ENCODE assay signal across 15 mouse cellular contexts in the genomic region with DNA sequence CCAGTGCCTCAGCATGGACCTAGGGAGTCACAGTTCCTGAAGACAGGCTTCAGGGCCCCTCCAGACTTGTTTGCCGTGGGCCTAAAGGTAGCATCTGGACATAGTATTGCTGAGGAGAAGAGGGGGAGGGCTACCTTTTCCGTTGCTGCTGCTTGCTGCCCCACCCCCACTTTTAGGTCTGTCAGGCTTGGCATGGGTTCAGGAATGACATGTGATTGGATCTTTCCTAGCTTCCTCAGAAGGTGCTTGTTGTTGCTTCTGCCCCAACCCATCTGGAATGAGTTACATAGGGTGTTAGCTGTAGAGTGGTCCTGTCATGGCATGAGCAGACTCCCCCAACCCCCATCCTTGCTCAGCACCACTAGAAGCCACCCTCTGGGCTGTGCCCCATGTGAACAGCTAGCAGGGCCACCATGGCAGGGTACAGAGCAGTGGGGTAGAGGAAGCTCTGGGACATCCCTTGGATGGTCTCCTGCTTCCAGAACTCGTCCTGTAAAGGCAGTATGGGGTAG. TPM values are rescaled to one million over a fixed set of nuclear protein-coding genes. Genes with fewer than 3 reads are reported as not detected.
DNase-seq lines count a peak whose midpoint lies in the region; ATAC-seq and TF ChIP-seq lines count a peak whose summit lies in the region.
"Had no signal": no experiment of that assay in that cellular context is flagged by ENCODE, and none has a peak within 500 bp of the region (broad histone marks: within the 10 kb centered on the region; RNA-seq: fewer than 3 reads in every experiment).

No protein-coding gene starts in this region.

- no peaks in the 10 kb centered on the region for H3K9me3 ChIP-seq in embryonic facial prominence, embryonic 13.5 days
- no peaks in the 10 kb centered on the region for H3K9me3 ChIP-seq in limb, embryonic 12.5 days
- no peaks in the 10 kb centered on the region for H3K9me3 ChIP-seq in intestine, embryonic 15.5 days
- H3K9me3 ChIP-seq: embryonic facial prominence, embryonic 15.5 days had no signal

- H3K27me3 ChIP-seq in heart, adult 2 months (ENCODE audit: control insufficient read depth, insufficient read depth, low read length) = no peaks in the 10 kb centered on the region
- no peaks in the 10 kb centered on the region for H3K27me3 ChIP-seq in embryonic facial prominence, embryonic 13.5 days
- no peaks in the 10 kb centered on the region for H3K27me3 ChIP-seq in limb, embryonic 12.5 days
- no peaks in the 10 kb centered on the region for H3K27me3 ChIP-seq in intestine, embryonic 15.5 days (replicated peaks)
- H3K27me3 ChIP-seq: embryonic facial prominence, embryonic 15.5 days had no signal

- 37% methylated on average over 3 of the region's 3 CpGs for WGBS in heart, adult 2 months
- WGBS in embryonic facial prominence, embryonic 13.5 days = 16% methylated on average over 3 of the region's 3 CpGs
- WGBS in limb, embryonic 12.5 days = 19% methylated on average over 3 of the region's 3 CpGs
- WGBS in intestine, embryonic 15.5 days = 32% methylated on average over 3 of the region's 3 CpGs

- peak overlapping the region; percentile 27 for H3K4me2 ChIP-seq in embryonic facial prominence, embryonic 13.5 days
- peak overlapping the region; percentile 9; the same call in 1 of the 2 replicates for H3K4me2 ChIP-seq in limb, embryonic 12.5 days
- H3K4me2 ChIP-seq in intestine, embryonic 15.5 days (replicated peaks) = no peak overlapping the region
- H3K4me2 ChIP-seq: embryonic facial prominence, embryonic 15.5 days had no signal

- H3K9ac ChIP-seq in heart, adult 2 months (ENCODE audit: low read depth, low read length) = no peak overlapping the region
- H3K9ac ChIP-seq in embryonic facial prominence, embryonic 13.5 days = peak overlapping the region; percentile 58; the same call in 1 of the 2 replicates
- no peak overlapping the region for H3K9ac ChIP-seq in limb, embryonic 12.5 days (replicated peaks)
- no peak overlapping the region for H3K9ac ChIP-seq in intestine, embryonic 15.5 days
- H3K9ac ChIP-seq: embryonic facial prominence, embryonic 15.5 days had no signal

- TF ChIP-seq POLR2A in heart, adult 2 months (IDR thresholded peaks at IDR 0.05; ENCODE audit: insufficient read depth, low read depth, low read length) = no peak

- DNase-seq in heart, postnatal 4 days = peak; percentile 47
- DNase-seq in heart, adult 2 months = no peak
- DNase-seq in lung, postnatal 14 days = peak; percentile 45
- no peak for DNase-seq in lung, postnatal 25 days (ENCODE audit: low spot score)
- DNase-seq: adrenal gland, adult 2 months; gastrocnemius, postnatal 25 days; retina, postnatal 1 day had no signal

- no peak overlapping the region for H3K4me3 ChIP-seq in heart, adult 2 months
- H3K4me3 ChIP-seq in embryonic facial prominence, embryonic 13.5 days = no peak overlapping the region
- H3K4me3 ChIP-seq in limb, embryonic 12.5 days (replicated peaks) = no peak overlapping the region
- no peak overlapping the region for H3K4me3 ChIP-seq in intestine, embryonic 15.5 days (replicated peaks)
- H3K4me3 ChIP-seq: embryonic facial prominence, embryonic 15.5 days; left cerebral cortex, adult 2 months had no signal

- H3K27ac ChIP-seq in heart, adult 2 months = no peak overlapping the region; the same call in 1 of the 2 replicates
- H3K27ac ChIP-seq in embryonic facial prominence, embryonic 13.5 days = peak overlapping the region; percentile 51
- peak overlapping the region; percentile 73 for H3K27ac ChIP-seq in limb, embryonic 12.5 days
- H3K27ac ChIP-seq in intestine, embryonic 15.5 days = no peak overlapping the region
- H3K27ac ChIP-seq: left cerebral cortex, adult 2 months; macrophage had no signal

- ATAC-seq in embryonic facial prominence, embryonic 13.5 days (ENCODE audit: insufficient number of reproducible peaks, insufficient read depth, low FRiP score, low TSS enrichment, low read depth) = peak; percentile 57
- peak; percentile 27; the same call in 1 of the 2 replicates for ATAC-seq in limb, embryonic 12.5 days (ENCODE audit: insufficient number of reproducible peaks, insufficient read depth, low FRiP score, low TSS enrichment, low read depth)
- ATAC-seq in intestine, embryonic 15.5 days = no peak
- no peak for ATAC-seq in erythroblast, adult 5-6 weeks (replicated peaks; ENCODE audit: low FRiP score, poor library complexity, severe bottlenecking)
- ATAC-seq: intestine, embryonic 16.5 days had no signal

- peaks cover 11% of the 10 kb centered on the region for H3K79me2 ChIP-seq in heart, adult 2 months (replicated peaks; ENCODE audit: control insufficient read depth, insufficient read depth, low read length)

- intact Hi-C loops in heart, adult 2 months (cut with DNase I) = no loop called here

- peaks cover 48% of the 10 kb centered on the region for H3K4me1 ChIP-seq in heart, adult 2 months (ENCODE audit: control insufficient read depth, insufficient read depth, low read length)
- H3K4me1 ChIP-seq in embryonic facial prominence, embryonic 13.5 days = peaks cover 67% of the 10 kb centered on the region
- peaks cover 63% of the 10 kb centered on the region for H3K4me1 ChIP-seq in limb, embryonic 12.5 days (replicated peaks)
- peaks cover 59% of the 10 kb centered on the region for H3K4me1 ChIP-seq in intestine, embryonic 15.5 days (replicated peaks)

- no peak for TF ChIP-seq EP300 in heart, adult 2 months (IDR thresholded peaks at IDR 0.05; ENCODE audit: insufficient read depth, low read depth, low read length)

- TF ChIP-seq CTCF in heart, adult 2 months (IDR thresholded peaks at IDR 0.05) = no peak

- no peaks in the 10 kb centered on the region for H3K36me3 ChIP-seq in heart, adult 2 months (ENCODE audit: control insufficient read depth, insufficient read depth, low read length)
- 0 out of 2 replicates have a peak, but pooled peaks cover 3% of the 10 kb centered on the region for H3K36me3 ChIP-seq in embryonic facial prominence, embryonic 13.5 days
- H3K36me3 ChIP-seq in limb, embryonic 12.5 days = no peaks in the 10 kb centered on the region; the same call in 1 of the 2 replicates
- no peaks in the 10 kb centered on the region for H3K36me3 ChIP-seq in intestine, embryonic 15.5 days
- H3K36me3 ChIP-seq: embryonic facial prominence, embryonic 15.5 days had no signal

RNA-seq across cellular contexts. Expression of a gene that starts 34.7 kb away (rescaled TPM):
- total RNA-seq in heart, postnatal 4 days (2021) = 10 to 100 TPM; 39.0 to 43.2 TPM
- total RNA-seq in heart, adult 2 months (2021) = 10 to 100 TPM; 45.1 to 52.0 TPM
- polyA plus RNA-seq in heart, adult 2 months (2012; rRNA removed) = 42.7 and 52.6 TPM in 2 replicates
- 16.7 and 18.7 TPM in 2 replicates for polyA plus RNA-seq in embryonic facial prominence, embryonic 13.5 days (2015; fragmentation: Nextera tagmentation; extraction: Ambion mirVana)
- 15.3 and 15.7 TPM in 2 replicates for polyA plus RNA-seq in limb, embryonic 12.5 days (2016; fragmentation: Nextera tagmentation; extraction: Ambion mirVana)
- 11.7 and 12.5 TPM in 2 replicates for polyA plus RNA-seq in intestine, embryonic 15.5 days (2015; fragmentation: Nextera tagmentation; extraction: Ambion mirVana)
- total RNA-seq in erythroblast, adult 5-6 weeks (2015; ENCODE audit: low replicate concordance) = 1.9 and 3.1 TPM in 2 replicates
- total RNA-seq in erythroblast, adult 5-6 weeks (2017; ENCODE audit: low replicate concordance) = 2.3 and 4.6 TPM in 2 replicates

Comparison
In these comparisons a context has a peak if more than half of its experiments do, and no peak if none do; other contexts are left out.
1. DNase-seq: peak in heart, postnatal 4 days (single experiment) and lung, postnatal 14 days (single experiment); none in heart, adult 2 months (0 of 2) and lung, postnatal 25 days (single experiment).
2. H3K27ac ChIP-seq: peak in embryonic facial prominence, embryonic 13.5 days (single experiment) and limb, embryonic 12.5 days (single experiment); none in heart, adult 2 months (single experiment) and intestine, embryonic 15.5 days (single experiment).
3. ATAC-seq: peak in embryonic facial prominence, embryonic 13.5 days (single experiment) and limb, embryonic 12.5 days (single experiment); none in intestine, embryonic 15.5 days (single experiment) and erythroblast, adult 5-6 weeks (single experiment).